Mouse (Mus musculus) bone marrow, adult 2 months (tissue): ENCODE data around the gene Taok1.

Source experiments
- CTCF ChIP-seq: fragments of 200-500 bp; IDR thresholded peaks from 2 replicates; pipeline ENCODE4 v1.5.1; 2011; ENCODE audit warnings: low read length, control low read depth; ENCODE audit not compliant: control insufficient read depth, insufficient read depth
- POLR2A ChIP-seq: fragments of 200-500 bp; IDR thresholded peaks from 2 replicates; pipeline ENCODE4 v1.6.1; 2011; ENCODE audit warnings: low read depth, mild to moderate bottlenecking, control low read depth, low read length, borderline replicate concordance; ENCODE audit not compliant: control insufficient read depth

DNA sequence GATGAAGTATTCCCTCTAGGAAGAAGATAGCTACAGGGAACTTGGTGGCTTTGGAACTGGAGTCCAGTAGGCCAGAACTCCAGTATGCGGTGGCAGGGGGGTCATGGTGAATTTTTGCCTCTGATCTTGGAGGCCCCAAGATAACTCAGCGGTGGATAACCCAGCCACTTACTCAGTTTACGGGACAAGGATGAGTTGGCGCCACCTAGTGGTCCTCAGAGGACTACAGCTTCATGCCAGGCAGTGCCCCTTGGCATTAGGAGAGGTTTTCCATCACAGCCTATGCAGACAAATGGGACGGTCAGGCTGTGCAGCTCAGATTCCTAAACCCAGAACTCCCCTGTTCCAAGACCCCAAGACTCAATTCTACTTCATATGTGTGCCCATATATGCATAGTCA is 106.2 kb downstream of the Taok1 start:
- no peak for TF ChIP-seq POLR2A
- TF ChIP-seq CTCF: peak; percentile 95
